Mouse (Mus musculus) liver, postnatal 0 days (tissue): ENCODE measurements around the gene Als2.

Source experiments
- CTCF ChIP-seq: sonication (generic); IDR thresholded peaks from 2 replicates; pipeline ENCODE4 v1.5.1; 2016; ENCODE audit warnings: antibody characterized with exemption, low read depth
- EP300 ChIP-seq: IDR thresholded peaks from 2 replicates; pipeline ENCODE4 v1.6.1; 2016; ENCODE audit warnings: antibody characterized with exemption, low read depth, mild to moderate bottlenecking

DNA sequence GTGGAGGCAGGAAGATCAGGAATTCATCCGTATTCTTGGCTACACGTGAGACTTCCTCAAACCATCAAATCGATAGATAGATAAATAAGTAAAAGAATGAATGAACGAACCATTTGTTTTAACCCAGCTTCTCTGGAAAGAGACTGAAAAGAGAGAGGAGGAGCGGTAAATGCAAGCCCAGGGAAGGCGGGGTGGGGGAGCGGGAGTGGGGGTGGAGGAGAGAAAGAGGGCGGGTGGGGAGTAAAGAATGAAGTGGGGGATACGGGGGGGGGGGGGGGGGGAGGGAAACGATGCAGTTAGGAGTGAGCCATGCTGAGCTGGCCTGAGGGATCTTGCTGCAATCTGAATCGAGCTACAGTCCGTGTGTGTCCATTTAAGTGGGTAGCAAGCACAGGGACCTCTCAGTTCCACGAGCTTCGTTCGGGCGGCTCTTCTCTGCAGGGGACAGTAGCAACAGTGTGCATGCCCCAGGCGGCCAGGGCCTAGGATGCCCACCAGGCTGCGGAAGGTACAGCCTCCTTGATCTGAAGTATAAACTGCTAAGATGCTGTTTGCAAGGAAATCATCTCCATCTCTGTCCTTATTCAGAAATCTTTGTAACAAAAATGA, 16.4 kb upstream of the Als2 start:
- no peak for TF ChIP-seq CTCF
- no peak for TF ChIP-seq EP300
